Mouse (Mus musculus) lung, adult 2 months (tissue): ENCODE results near the gene Ranbp1. TPM values are rescaled to one million over a fixed set of nuclear protein-coding genes. Genes with fewer than 3 reads are reported as not detected.
A peak's percentile ranks its signal among the peaks of the same experiment; 100 is the strongest.

Source experiments
- DNase-seq: peaks from one replicate; pipeline ENCODE4 v3.0.0; 2022
- H3K4me1 ChIP-seq: fragments of 200-500 bp; 2 replicates; pipeline ENCODE4 v1.6.1; 2011; ENCODE audit warnings: low read length; ENCODE audit not compliant: control insufficient read depth, insufficient read depth
- H3K4me3 ChIP-seq: fragments of 200-500 bp; replicated peaks from 2 replicates; pipeline ENCODE3; 2011; ENCODE audit warnings: low read depth, mild to moderate bottlenecking, control low read depth, low read length; ENCODE audit errors: extremely low read depth
- CTCF ChIP-seq: fragments of 200-500 bp; IDR thresholded peaks from 2 replicates; pipeline ENCODE4 v1.5.1; 2011; ENCODE audit warnings: mild to moderate bottlenecking, low read length, control low read depth; ENCODE audit not compliant: insufficient read depth
- POLR2A ChIP-seq: fragments of 200-500 bp; IDR thresholded peaks from 2 replicates; pipeline ENCODE4 v1.6.1; 2011; ENCODE audit warnings: low read depth, mild to moderate bottlenecking, control low read depth, low read length, borderline replicate concordance; ENCODE audit errors: extremely low read depth
- WGBS: fragments of 180-500 bp; shearing (Covaris S2); methylation state at CpG from one replicate; pipeline ENCODE4 v1.1.7; 2018; 5-methylcytosine and 5-hydroxymethylcytosine counted together
- polyA plus RNA-seq: library from polyadenylated mRNA; depleted of rRNA; stranded (reverse); fragments of >200 nt; gene quantifications from 2 replicates; pipeline ENCODE4 v1.2.3, GENCODE M21; 2012; rRNA removed

The Ranbp1 gene
- polyA plus RNA-seq, 1 experiment = 31.5 TPM

DNA sequence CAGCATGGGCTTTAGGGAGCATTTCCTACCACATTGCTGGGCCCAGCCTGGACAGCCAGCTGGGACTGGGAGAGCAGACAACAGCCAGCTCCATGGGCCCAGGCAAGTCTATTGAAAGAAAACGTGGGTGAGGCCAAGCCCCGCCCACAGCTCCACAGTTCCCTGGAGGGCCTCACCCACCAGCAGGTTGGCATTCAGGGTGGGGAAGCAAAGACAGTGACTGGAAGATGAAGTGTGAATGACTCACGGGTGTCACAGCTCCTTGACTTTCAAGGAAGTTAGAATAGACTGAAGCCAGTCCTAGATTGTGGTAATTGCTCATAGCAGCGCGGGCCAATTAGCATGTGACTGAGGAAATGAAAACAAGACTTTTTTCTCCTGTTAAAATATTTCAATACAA, 53.5 kb downstream of the Ranbp1 start:
- no peak for TF ChIP-seq CTCF
- no peak for TF ChIP-seq POLR2A
- DNase-seq = no peak
- no peak overlapping the region for H3K4me3 ChIP-seq
- H3K4me1 ChIP-seq = no peaks in the 10 kb centered on the region
- WGBS = 42% methylated on average over 5 of the region's 5 CpGs

DNA sequence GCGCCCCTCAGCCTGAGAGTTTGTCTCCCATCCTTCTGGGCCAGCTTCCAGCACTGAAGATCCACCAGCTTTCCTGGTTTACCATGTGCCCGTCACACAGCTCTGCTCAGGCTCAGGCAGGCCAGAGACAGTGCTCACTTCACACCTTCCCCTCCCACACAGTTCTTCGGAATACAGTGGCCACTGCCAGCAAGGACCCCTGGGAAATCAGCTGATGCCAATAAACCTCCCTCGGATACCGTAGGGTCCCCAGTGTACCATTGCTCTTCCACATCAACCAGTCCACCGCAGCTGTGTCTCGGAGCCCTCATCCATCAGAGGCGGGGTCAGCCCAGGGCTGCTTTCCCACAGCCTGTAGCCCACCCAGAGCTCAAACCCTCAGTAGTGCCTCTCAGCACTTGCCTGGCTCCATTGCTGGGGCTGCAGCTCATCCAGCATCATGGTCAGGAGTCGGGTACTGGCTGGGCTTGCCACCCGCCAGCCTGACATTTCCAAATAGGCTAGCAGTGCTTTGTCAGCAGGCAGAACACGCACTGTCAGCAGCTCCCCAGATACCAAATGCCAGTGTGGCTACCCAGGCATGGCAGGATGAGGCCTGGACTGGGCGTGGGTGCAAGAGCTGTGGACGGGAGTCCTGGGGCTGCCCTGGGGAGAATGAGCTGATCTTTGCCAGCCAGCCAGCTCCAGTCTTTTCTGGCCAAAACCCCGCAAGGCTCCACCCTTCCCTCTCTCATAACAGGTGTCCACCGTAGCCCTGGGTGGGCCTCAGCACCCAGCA, 54.1 kb downstream of the Ranbp1 start:
- TF ChIP-seq CTCF = no peak
- TF ChIP-seq POLR2A = no peak
- H3K4me1 ChIP-seq = no peaks in the 10 kb centered on the region
- DNase-seq = no peak
- 64% methylated on average over 15 of the region's 15 CpGs for WGBS
- no peak overlapping the region for H3K4me3 ChIP-seq

DNA sequence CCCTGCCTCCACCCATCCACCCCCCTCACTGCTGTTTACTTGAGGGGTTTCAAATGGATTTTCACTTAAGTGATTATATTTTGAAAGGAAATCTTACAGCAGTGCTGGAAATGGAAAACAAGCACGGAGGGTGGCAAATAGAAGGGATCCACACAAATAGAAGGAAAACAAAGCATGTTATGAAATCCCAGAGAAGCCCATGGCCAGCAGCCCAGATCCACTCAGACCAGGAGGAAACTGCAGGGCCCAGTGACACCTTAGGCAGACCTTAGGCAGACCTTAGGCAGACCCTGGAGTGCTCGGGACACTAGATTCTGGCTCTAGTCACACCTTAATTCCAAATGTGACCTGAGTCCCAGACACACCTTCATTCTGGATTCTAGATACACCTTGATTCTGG, 57.5 kb downstream of the Ranbp1 start:
- H3K4me3 ChIP-seq = no peak overlapping the region
- WGBS = 46% methylated on average over 2 of the region's 2 CpGs
- no peaks in the 10 kb centered on the region for H3K4me1 ChIP-seq
- peak; percentile 7 for DNase-seq
- TF ChIP-seq CTCF = no peak
- no peak for TF ChIP-seq POLR2A

Other genes starting within 250 kb of the Ranbp1 start
- 54.6 and 59.2 TPM in 2 replicates for gene Dgcr6, start 195.9 kb downstream of the Ranbp1 start, polyA plus RNA-seq
- gene Prodh, start 158.5 kb downstream of the Ranbp1 start, polyA plus RNA-seq = 49.3 and 56.7 TPM in 2 replicates
- gene Rtn4r, start 121.1 kb downstream of the Ranbp1 start, polyA plus RNA-seq = 1.1 and 1.4 TPM in 2 replicates
- not detected in 2 replicates for gene Ccdc188, start 30.9 kb downstream of the Ranbp1 start, polyA plus RNA-seq
- gene Zdhhc8, start 13.6 kb downstream of the Ranbp1 start, polyA plus RNA-seq = 98.7 and 124 TPM in 2 replicates
- 41.9 and 55.2 TPM in 2 replicates for gene Trmt2a, start 53 bp downstream of the Ranbp1 start, polyA plus RNA-seq
- 0.34 TPM in 1 of 2 replicates, not detected in the other for gene Gm49776, start 9.6 kb upstream of the Ranbp1 start, polyA plus RNA-seq
- gene Dgcr8, start 40.5 kb upstream of the Ranbp1 start, polyA plus RNA-seq = 16.0 and 22.3 TPM in 2 replicates
- 35.1 and 36.1 TPM in 2 replicates for gene Tango2, start 99.4 kb upstream of the Ranbp1 start, polyA plus RNA-seq
- gene Arvcf, start 99.5 kb upstream of the Ranbp1 start, polyA plus RNA-seq = 49.9 and 53.7 TPM in 2 replicates
- gene Txnrd2, start 177.7 kb upstream of the Ranbp1 start, polyA plus RNA-seq = 11.7 and 19.4 TPM in 2 replicates
- 159 and 171 TPM in 2 replicates for gene Comt, start 178.1 kb upstream of the Ranbp1 start, polyA plus RNA-seq
- 9.4 and 11.3 TPM in 2 replicates for gene Gnb1l, start 250.0 kb upstream of the Ranbp1 start, polyA plus RNA-seq